Mouse (Mus musculus) ES-E14 (cell line): Measurements from ENCODE around the gene C1qtnf5. TPM values are rescaled to one million over a fixed set of nuclear protein-coding genes. Genes with fewer than 3 reads are reported as not detected.

ENCODE experiments used
- DNase-seq: peaks from one replicate; pipeline ENCODE4 v3.0.0-alpha.2; 2013; ENCODE audit warnings: low read depth, low spot score
- H3K27ac ChIP-seq: 2 replicates; pipeline ENCODE4 v1.5.1; 2012; ENCODE audit warnings: low read depth, mild to moderate bottlenecking, low read length, moderate library complexity, mixed read lengths; ENCODE audit not compliant: poor library complexity, insufficient read depth, severe bottlenecking
- H3K36me3 ChIP-seq: 2 replicates; pipeline ENCODE4 v1.6.1; 2012; ENCODE audit warnings: mild to moderate bottlenecking, low read length, moderate library complexity, mixed read lengths; ENCODE audit not compliant: control insufficient read depth, poor library complexity, insufficient read depth, severe bottlenecking
- H3K4me1 ChIP-seq, 2 experiments: fragments of 150-350 bp in 1 of 2; sonication (generic) in 1 of 2; 2 replicates each; pipeline ENCODE4 v1.6.1; 2012; ENCODE audit warnings: low read length in 2 of 2, mild to moderate bottlenecking in 1 of 2, mixed read lengths in 1 of 2; ENCODE audit not compliant: control insufficient read depth in 2 of 2, insufficient read depth in 2 of 2, poor library complexity in 1 of 2
- H3K4me3 ChIP-seq, 2 experiments: fragments of 150-350 bp in 1 of 2; sonication (generic) in 1 of 2; 2 replicates each; pipeline ENCODE4 v1.5.1; 2012; ENCODE audit warnings: low read length in 2 of 2, low read depth in 1 of 2, mild to moderate bottlenecking in 1 of 2, mixed read lengths in 1 of 2; ENCODE audit not compliant: insufficient read depth in 1 of 2, poor library complexity in 1 of 2, severe bottlenecking in 1 of 2
- H3K9ac ChIP-seq: 2 replicates; pipeline ENCODE4 v1.6.1; 2012; ENCODE audit warnings: low read depth, mild to moderate bottlenecking, low read length, mixed read lengths; ENCODE audit not compliant: poor library complexity, insufficient read depth, severe bottlenecking
- H3K9me3 ChIP-seq: fragments of 150-350 bp; sonication (generic); 2 replicates; pipeline ENCODE4 v1.6.1; 2012; ENCODE audit warnings: low read depth, mild to moderate bottlenecking, low read length; ENCODE audit not compliant: control insufficient read depth, insufficient read depth
- CHD2 ChIP-seq: IDR thresholded peaks from 2 replicates; pipeline ENCODE4 v1.6.1; 2014; ENCODE audit warnings: mild to moderate bottlenecking, low read depth, low read length, inconsistent platforms
- HCFC1 ChIP-seq: IDR thresholded peaks from 2 replicates; pipeline ENCODE4 v1.6.1; 2012; ENCODE audit warnings: low read length, inconsistent platforms, borderline replicate concordance; ENCODE audit not compliant: insufficient read depth
- MAFK ChIP-seq: IDR thresholded peaks from 2 replicates; pipeline ENCODE4 v1.6.1; 2014; ENCODE audit warnings: mild to moderate bottlenecking, low read depth, low read length, inconsistent platforms; ENCODE audit not compliant: insufficient read depth
- ZC3H11A ChIP-seq: IDR thresholded peaks from 2 replicates; pipeline ENCODE4 v1.6.1; 2012; ENCODE audit warnings: low read depth, mild to moderate bottlenecking, inconsistent platforms, low read length, borderline replicate concordance
- ZNF384 ChIP-seq: IDR thresholded peaks from 2 replicates; pipeline ENCODE4 v1.6.1; 2012; ENCODE audit warnings: low read depth, low read length, inconsistent platforms
- in situ Hi-C, 2 experiments: fragments of 600-800 bp; cut with MboI; formaldehyde crosslinking; loops; one replicate each; pipeline ENCODE4 v1.15.1; 2025; ENCODE audit warnings: low sequenced_read_pairs in 2 of 2, inconsistent platforms in 1 of 2; ENCODE audit not compliant: unreplicated experiment in 2 of 2
- total RNA-seq: library from RNA; depleted of rRNA; stranded (reverse); fragments of 300-350 nt; gene quantifications from 2 replicates; pipeline ENCODE4 v1.2.3, GENCODE M21; 2012; rRNA removed

The C1qtnf5 gene
- total RNA-seq, 1 experiment: 1.6 TPM

GRCm38 (mm10) chr9:44144718-44145060 lies 37.6 kb downstream of the C1qtnf5 start:
- peaks cover 18% of the 10 kb centered on the region for H3K36me3 ChIP-seq
- no peaks in the 10 kb centered on the region for H3K9me3 ChIP-seq
- no peak overlapping the region for H3K9ac ChIP-seq
- no peak overlapping the region for H3K4me3 ChIP-seq
- no peak for DNase-seq
- H3K27ac ChIP-seq: no peak overlapping the region; the same call in 1 of the 2 replicates
- peaks cover 10 to 28% of the 10 kb centered on the region in 2 experiments for H3K4me1 ChIP-seq
- no peak for TF ChIP-seq HCFC1
- no peak for TF ChIP-seq ZNF384
- no peak for TF ChIP-seq MAFK
- TF ChIP-seq CHD2: no peak
- no peak for TF ChIP-seq ZC3H11A
- in situ Hi-C loops: no loop called here

GRCm38 (mm10) chr9:44147290-44147689 lies 40.2 kb downstream of the C1qtnf5 start:
- peaks cover 11% of the 10 kb centered on the region for H3K36me3 ChIP-seq
- no peak for DNase-seq

More at GRCm38 (mm10) chr9:44147290-44147689, 40.2 kb downstream of the C1qtnf5 start:
- Histone ChIP-seq H3K9ac (no peak overlapping the region), H3K4me3 (no peak overlapping the region), H3K9me3 (no peaks in the 10 kb centered on the region), H3K4me1 (peaks cover 5 to 7% of the 10 kb centered on the region in 2 experiments; a peak in 3 of 4 replicates), H3K27ac (no peak overlapping the region)
- TF ChIP-seq ZNF384 (no peak), MAFK (no peak), HCFC1 (no peak), CHD2 (no peak), ZC3H11A (no peak)
- in situ Hi-C loops: no loop called here

Other genes starting within 250 kb of the C1qtnf5 start
- gene Thy1, start 63.9 kb upstream of the C1qtnf5 start, total RNA-seq: 10.2 and 15.8 TPM in 2 replicates
- 3.9 and 4.0 TPM in 2 replicates for gene Usp2, start 40.2 kb upstream of the C1qtnf5 start, total RNA-seq
- 0.09 and 0.11 TPM in 2 replicates for gene Mfrp, start 5.5 kb upstream of the C1qtnf5 start, total RNA-seq
- 0.18 and 0.26 TPM in 2 replicates for gene Gm49380, start 6.3 kb downstream of the C1qtnf5 start, total RNA-seq
- 19.9 and 23.1 TPM in 2 replicates for gene Rnf26, start 6.3 kb downstream of the C1qtnf5 start, total RNA-seq
- 53.1 and 108 TPM in 2 replicates for gene Mcam, start 27.2 kb downstream of the C1qtnf5 start, total RNA-seq
- 17.3 and 20.0 TPM in 2 replicates for gene Cbl, start 126.8 kb downstream of the C1qtnf5 start, total RNA-seq
- gene Ccdc153, start 133.4 kb downstream of the C1qtnf5 start, total RNA-seq: not detected in 2 replicates
- gene Pdzd3, start 144.2 kb downstream of the C1qtnf5 start, total RNA-seq: 0.32 and 1.1 TPM in 2 replicates
- gene Nlrx1, start 161.4 kb downstream of the C1qtnf5 start, total RNA-seq: 0.63 and 1.1 TPM in 2 replicates
- 0.45 and 0.53 TPM in 2 replicates for gene Abcg4, start 181.4 kb downstream of the C1qtnf5 start, total RNA-seq
- gene Hinfp, start 198.4 kb downstream of the C1qtnf5 start, total RNA-seq: 29.1 and 38.3 TPM in 2 replicates
- 9.0 and 13.9 TPM in 2 replicates for gene C2cd2l, start 213.0 kb downstream of the C1qtnf5 start, total RNA-seq
- 16.3 and 17.9 TPM in 2 replicates for gene Dpagt1, start 218.8 kb downstream of the C1qtnf5 start, total RNA-seq
- 967 and 1,137 TPM in 2 replicates for gene H2afx, start 227.4 kb downstream of the C1qtnf5 start, total RNA-seq
- 69.9 and 71.3 TPM in 2 replicates for gene Hmbs, start 237.0 kb downstream of the C1qtnf5 start, total RNA-seq